Mouse (Mus musculus): Measurements from ENCODE around the gene Chad. TPM values are rescaled to one million over a fixed set of nuclear protein-coding genes. Genes with fewer than 3 reads are reported as not detected.

Gene Chad
- 0.10 TPM for polyA plus RNA-seq (2012; fragmentation: generic; extraction: Trizol)

DNA sequence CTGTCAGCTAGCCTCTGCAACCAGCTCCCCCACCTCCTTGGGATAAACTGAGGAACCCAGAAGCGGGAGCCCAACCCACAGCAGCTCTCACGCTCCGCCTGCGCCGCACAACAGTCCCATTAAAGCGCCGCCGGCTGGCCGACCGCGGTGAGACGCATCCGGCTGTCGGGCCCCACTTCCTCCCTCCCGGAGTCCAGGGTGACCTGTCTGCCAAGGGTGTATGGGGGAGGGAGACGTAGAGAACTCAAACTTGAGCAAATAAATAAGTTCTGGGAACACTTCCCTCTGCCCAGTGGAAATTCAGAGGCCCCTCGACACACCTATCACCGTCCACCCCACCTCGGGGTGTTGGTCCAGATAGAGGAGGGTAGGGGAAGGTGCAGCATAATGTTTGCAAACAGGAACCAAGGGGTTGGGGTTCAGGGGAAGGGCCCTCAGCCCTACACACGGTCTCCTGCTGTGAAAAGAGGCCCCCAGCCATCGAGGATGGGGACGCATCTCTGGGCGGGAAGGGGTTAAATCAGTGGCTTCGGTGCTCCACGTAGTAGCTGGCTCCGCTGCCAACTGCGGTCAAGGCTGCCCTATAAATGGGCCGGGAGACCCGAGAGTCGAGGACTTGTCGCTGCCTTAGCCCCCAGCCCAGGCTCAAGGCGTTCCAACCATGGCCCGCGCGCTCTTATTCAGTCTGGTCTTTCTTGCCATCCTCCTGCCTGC is at the start of gene Chad:
Gene Chad, plus strand, starts transcription at position 611 of the 714 bp plus-strand sequence.
- H3K27me3 ChIP-seq (ENCODE audit: control insufficient read depth, insufficient read depth, insufficient read length), result no peaks in the 10 kb centered on the region
- H3K36me3 ChIP-seq (ENCODE audit: control insufficient read depth, insufficient read depth), result no peaks in the 10 kb centered on the region
- H3K79me2 ChIP-seq (ENCODE audit: control insufficient read depth, insufficient read depth), result no peaks in the 10 kb centered on the region
- no peak within 1 kb of the TSS for H3ac ChIP-seq (ENCODE audit: control insufficient read depth, insufficient read length)
- TF ChIP-seq REST (IDR thresholded peaks at IDR 0.05; ENCODE audit: insufficient read depth, insufficient read length) (no peak), MAX (IDR thresholded peaks at IDR 0.05; ENCODE audit: low read depth) (no peak), POLR2AphosphoS2 (IDR thresholded peaks at IDR 0.05; ENCODE audit: insufficient read length, low read depth) (no peak), SRF (IDR thresholded peaks at IDR 0.05; ENCODE audit: control insufficient read depth, insufficient read length, low read depth) (no peak), TCF3 (IDR thresholded peaks at IDR 0.05; ENCODE audit: insufficient read length, low read depth) (no peak), MYOD1 (IDR thresholded peaks at IDR 0.05; ENCODE audit: control insufficient read depth in 1 of 3, insufficient read length in 2 of 3, low read depth in 2 of 3) (no peak), USF1 (IDR thresholded peaks at IDR 0.05; ENCODE audit: low read depth) (no peak), E2F4 (IDR thresholded peaks at IDR 0.05; ENCODE audit: insufficient read depth) (no peak), MYOG (IDR thresholded peaks at IDR 0.05; ENCODE audit: control insufficient read depth in 1 of 3, insufficient read depth in 1 of 3, insufficient read length in 2 of 3, low read depth in 2 of 3) (no peak), TCF12 (IDR thresholded peaks at IDR 0.05; ENCODE audit: insufficient read depth, poor library complexity, severe bottlenecking) (no peak), CEBPB (IDR thresholded peaks at IDR 0.05; ENCODE audit: insufficient read depth, poor library complexity, severe bottlenecking) (no peak), POLR2A (IDR thresholded peaks at IDR 0.05; ENCODE audit: insufficient read length, low read depth) (no peak)
- no peak within 1 kb of the TSS for H3K4me2 ChIP-seq (ENCODE audit: low read depth)
- no peak within 1 kb of the TSS for H3K4me3 ChIP-seq

DNA sequence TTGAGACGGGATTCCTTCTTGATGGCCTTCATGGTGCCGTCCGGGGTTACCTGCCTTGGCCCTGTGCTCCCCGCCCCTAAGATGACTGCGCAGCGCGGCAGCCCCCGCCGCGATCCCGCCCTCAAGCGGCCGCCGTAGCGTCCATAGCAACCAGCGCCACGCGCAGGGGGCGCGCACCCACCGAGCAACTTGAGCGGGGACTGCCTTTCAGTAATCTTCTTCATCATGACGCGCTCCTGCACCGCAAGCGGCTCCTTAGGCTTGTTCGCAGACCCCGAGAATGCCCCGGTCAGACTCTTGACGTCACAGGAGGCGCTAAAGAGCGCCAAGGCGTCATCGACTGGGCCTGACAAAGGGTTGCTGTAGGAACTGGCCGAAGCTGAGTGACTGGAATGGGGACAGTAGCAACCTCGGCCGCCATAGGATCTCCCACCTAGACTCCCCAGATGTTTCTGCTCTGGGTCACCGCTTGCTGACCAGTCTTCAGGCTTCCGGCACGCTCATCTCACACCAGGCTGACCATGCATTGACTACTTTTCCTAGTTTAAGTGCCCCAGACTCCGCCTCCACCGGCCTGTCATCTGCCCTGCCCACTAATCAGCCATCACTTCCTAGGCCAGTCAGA is 43.5 kb upstream of the Chad start, which contains the start of gene Mycbpap:
Gene Mycbpap, minus strand, starts transcription at position 524 of the 625 bp plus-strand sequence.
- H3K4me2 ChIP-seq (ENCODE audit: low read depth), result no peak within 1 kb of the TSS
- no peak within 1 kb of the TSS for H3K4me3 ChIP-seq
- H3ac ChIP-seq (ENCODE audit: control insufficient read depth, insufficient read length), result no peak within 1 kb of the TSS
- H3K27me3 ChIP-seq (ENCODE audit: control insufficient read depth, insufficient read depth, insufficient read length), result peaks cover 10% of the 10 kb centered on the region
- no peaks in the 10 kb centered on the region for H3K79me2 ChIP-seq (ENCODE audit: control insufficient read depth, insufficient read depth)
- no peaks in the 10 kb centered on the region for H3K36me3 ChIP-seq (ENCODE audit: control insufficient read depth, insufficient read depth)
- no peak for TF ChIP-seq E2F4 (IDR thresholded peaks at IDR 0.05; ENCODE audit: insufficient read depth)
- no peak for TF ChIP-seq REST (IDR thresholded peaks at IDR 0.05; ENCODE audit: insufficient read depth, insufficient read length)
- no peak for TF ChIP-seq POLR2AphosphoS2 (IDR thresholded peaks at IDR 0.05; ENCODE audit: insufficient read length, low read depth)
- no peak for TF ChIP-seq MYOG (IDR thresholded peaks at IDR 0.05; ENCODE audit: control insufficient read depth in 1 of 3, insufficient read depth in 1 of 3, insufficient read length in 2 of 3, low read depth in 2 of 3)
- no peak for TF ChIP-seq CEBPB (IDR thresholded peaks at IDR 0.05; ENCODE audit: insufficient read depth, poor library complexity, severe bottlenecking)

DNA sequence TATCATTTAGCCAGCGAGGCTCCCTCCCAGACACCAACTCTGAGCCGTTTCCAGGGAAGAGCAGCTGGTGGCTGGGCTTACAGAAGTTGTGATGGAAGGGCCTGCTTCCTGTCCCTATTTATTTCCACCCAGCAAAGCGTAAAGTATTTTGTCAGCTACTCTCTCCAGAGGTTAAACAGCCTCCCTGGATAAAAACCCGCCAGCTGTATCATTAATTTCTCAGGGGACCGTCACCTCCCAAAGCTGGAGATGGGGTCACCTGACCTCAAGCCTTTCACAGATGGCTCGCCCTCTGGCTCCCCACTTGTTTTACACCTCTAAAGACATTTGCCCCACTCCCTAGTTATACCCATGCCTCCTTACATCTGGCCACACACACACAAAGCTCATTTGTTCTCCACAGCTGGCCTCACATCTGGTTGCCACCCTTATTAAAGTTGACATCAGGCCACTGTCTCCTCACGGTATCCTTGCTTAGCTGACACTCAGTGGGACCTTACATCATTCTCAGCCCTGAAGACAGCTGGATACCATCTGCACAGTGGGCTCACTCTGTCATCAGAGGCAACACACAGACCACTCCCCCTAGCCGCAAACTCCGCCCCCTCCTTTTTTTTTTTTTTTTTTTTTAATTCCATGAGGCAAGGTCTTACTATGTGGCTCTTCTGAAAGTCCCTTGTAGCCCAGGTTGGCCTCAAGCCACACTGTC is 38.5 kb upstream of the Chad start:
- Histone ChIP-seq H3ac (ENCODE audit: control insufficient read depth, insufficient read length) (no peak overlapping the region), H3K4me2 (ENCODE audit: low read depth) (peak overlapping the region; percentile 21), H3K36me3 (ENCODE audit: control insufficient read depth, insufficient read depth) (no peaks in the 10 kb centered on the region), H3K79me2 (ENCODE audit: control insufficient read depth, insufficient read depth) (no peaks in the 10 kb centered on the region), H3K4me3 (no peak overlapping the region), H3K27me3 (ENCODE audit: control insufficient read depth, insufficient read depth, insufficient read length) (peaks cover 4% of the 10 kb centered on the region)
- TF ChIP-seq TCF3 (IDR thresholded peaks at IDR 0.05; ENCODE audit: insufficient read length, low read depth) (no peak), MYOD1 (IDR thresholded peaks at IDR 0.05; ENCODE audit: control insufficient read depth in 1 of 3, insufficient read length in 2 of 3, low read depth in 2 of 3) (peak in 1 of 3 experiments; percentile 56), MYOG (IDR thresholded peaks at IDR 0.05; ENCODE audit: control insufficient read depth in 1 of 3, insufficient read depth in 1 of 3, insufficient read length in 2 of 3, low read depth in 2 of 3) (peak in 1 of 3 experiments; percentile 35), TCF12 (IDR thresholded peaks at IDR 0.05; ENCODE audit: insufficient read depth, poor library complexity, severe bottlenecking) (no peak), POLR2A (IDR thresholded peaks at IDR 0.05; ENCODE audit: insufficient read length, low read depth) (no peak), MAX (IDR thresholded peaks at IDR 0.05; ENCODE audit: low read depth) (no peak), POLR2AphosphoS2 (IDR thresholded peaks at IDR 0.05; ENCODE audit: insufficient read length, low read depth) (no peak)

DNA sequence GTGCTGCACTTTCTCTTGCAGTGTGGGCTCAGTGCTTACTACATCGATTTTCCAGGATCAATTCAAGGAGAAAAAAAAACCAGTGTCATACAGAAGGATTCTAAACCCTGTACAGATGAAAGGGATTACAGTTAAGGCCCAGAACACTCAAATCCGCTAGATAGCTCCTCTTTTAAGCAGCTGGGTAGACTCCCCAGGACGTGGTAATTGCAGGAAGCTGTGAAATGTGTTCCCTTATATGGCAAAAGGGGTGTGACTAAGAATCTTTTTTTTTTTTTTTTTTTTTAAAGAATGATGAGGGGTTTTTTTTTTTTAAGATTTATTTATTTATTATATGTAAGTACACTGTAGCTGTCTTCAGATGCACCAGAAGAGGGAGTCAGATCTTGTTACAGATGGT is 36.0 kb upstream of the Chad start:
- Histone ChIP-seq H3K27me3 (ENCODE audit: control insufficient read depth, insufficient read depth, insufficient read length) (no peaks in the 10 kb centered on the region), H3K36me3 (ENCODE audit: control insufficient read depth, insufficient read depth) (no peaks in the 10 kb centered on the region), H3K79me2 (ENCODE audit: control insufficient read depth, insufficient read depth) (no peaks in the 10 kb centered on the region), H3ac (ENCODE audit: control insufficient read depth, insufficient read length) (no peak overlapping the region), H3K4me2 (ENCODE audit: low read depth) (no peak overlapping the region), H3K4me3 (no peak overlapping the region)
- no peak for TF ChIP-seq TCF12 (IDR thresholded peaks at IDR 0.05; ENCODE audit: insufficient read depth, poor library complexity, severe bottlenecking)
- no peak for TF ChIP-seq POLR2A (IDR thresholded peaks at IDR 0.05; ENCODE audit: insufficient read length, low read depth)
- TF ChIP-seq REST (IDR thresholded peaks at IDR 0.05; ENCODE audit: insufficient read depth, insufficient read length), result no peak
- TF ChIP-seq USF1 (IDR thresholded peaks at IDR 0.05; ENCODE audit: low read depth), result no peak
- TF ChIP-seq SRF (IDR thresholded peaks at IDR 0.05; ENCODE audit: control insufficient read depth, insufficient read length, low read depth), result no peak
- no peak for TF ChIP-seq POLR2AphosphoS2 (IDR thresholded peaks at IDR 0.05; ENCODE audit: insufficient read length, low read depth)
- TF ChIP-seq TCF3 (IDR thresholded peaks at IDR 0.05; ENCODE audit: insufficient read length, low read depth), result no peak
- no peak for TF ChIP-seq CEBPB (IDR thresholded peaks at IDR 0.05; ENCODE audit: insufficient read depth, poor library complexity, severe bottlenecking)

All from myocyte (in vitro differentiated cells).